ENCODE assay signal across 26 mouse cellular contexts in the genomic region with DNA sequence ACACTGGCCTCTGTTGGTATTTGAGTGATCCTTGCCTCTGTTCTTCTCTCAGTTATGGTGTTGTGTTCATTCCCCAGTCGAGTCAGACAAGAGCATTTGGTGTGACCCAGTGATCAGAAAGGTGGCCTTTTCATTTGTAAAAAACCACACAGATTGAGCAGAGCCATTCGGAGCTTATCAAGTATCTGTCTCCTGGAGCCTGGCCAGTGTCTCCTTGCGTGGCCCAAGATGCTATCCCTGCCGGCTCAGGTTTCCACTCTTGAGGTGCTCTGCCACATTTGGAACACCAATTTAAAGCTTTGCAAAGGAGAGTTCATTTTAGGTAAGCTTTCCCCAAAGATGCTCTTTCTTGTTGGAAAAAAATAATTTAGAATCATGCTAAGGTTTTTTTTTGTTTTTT. TPM values are rescaled to one million over a fixed set of nuclear protein-coding genes. Genes with fewer than 3 reads are reported as not detected.
DNase-seq lines count a peak whose midpoint lies in the region; ATAC-seq and TF ChIP-seq lines count a peak whose summit lies in the region.
"Had no signal": no experiment of that assay in that cellular context is flagged by ENCODE, and none has a peak within 500 bp of the region (broad histone marks: within the 10 kb centered on the region; RNA-seq: fewer than 3 reads in every experiment).

No protein-coding gene starts in this region.

- no peaks in the 10 kb centered on the region for H3K4me1 ChIP-seq in lung, postnatal 0 days (ENCODE audit: insufficient read depth, low read depth, low read length)
- H3K4me1 ChIP-seq: embryonic facial prominence, embryonic 10.5 days; embryonic facial prominence, embryonic 13.5 days; heart, embryonic 10.5 days had no signal

- no peaks in the 10 kb centered on the region for H3K36me3 ChIP-seq in lung, postnatal 0 days (ENCODE audit: insufficient read depth, low read length)
- H3K36me3 ChIP-seq: embryonic facial prominence, embryonic 13.5 days; heart, embryonic 10.5 days had no signal

- H3K27ac ChIP-seq in layer of hippocampus, adult 2 months = peak overlapping the region; percentile 29
- H3K27ac ChIP-seq in lung, postnatal 0 days (ENCODE audit: low read length) = no peak overlapping the region
- H3K27ac ChIP-seq: embryonic facial prominence, embryonic 10.5 days; embryonic facial prominence, embryonic 13.5 days; forebrain, embryonic 12.5 days; forebrain, embryonic 15.5 days; heart, adult 2 months; heart, embryonic 10.5 days; hindbrain, embryonic 12.5 days; hindbrain, embryonic 15.5 days had no signal

- H3K4me2 ChIP-seq in lung, postnatal 0 days (replicated peaks; ENCODE audit: low read depth, low read length) = no peak overlapping the region
- H3K4me2 ChIP-seq: embryonic facial prominence, embryonic 13.5 days; forebrain, embryonic 12.5 days; forebrain, embryonic 15.5 days; hindbrain, embryonic 12.5 days; hindbrain, embryonic 15.5 days had no signal

- TF ChIP-seq CTCF in layer of hippocampus, adult 2 months (conservative IDR thresholded peaks at IDR 0.05) = no peak
- TF ChIP-seq CTCF in lung, postnatal 0 days (IDR thresholded peaks at IDR 0.05) = no peak

- DNase-seq in cerebellum, adult 18-20 months = peak; percentile 43 to 51
- DNase-seq in cerebellum, adult 11 months = no peak
- no peak for DNase-seq in layer of hippocampus, adult 2 months (ENCODE audit: low spot score in 2 of 2)
- no peak for DNase-seq in layer of hippocampus, adult 9-11 months
- peak; percentile 49 to 60 for DNase-seq in cerebellum, postnatal 14 days
- no peak for DNase-seq in lung, postnatal 0 days (ENCODE audit: low spot score)
- DNase-seq: adrenal gland, adult 8-10 months; adrenal gland, postnatal 25 days; embryo, embryonic 11 days; gastrocnemius, postnatal 25 days; heart, adult 2 months; kidney, adult 11 months; kidney, adult 8-10 months had no signal

- TF ChIP-seq EP300 in lung, postnatal 0 days (IDR thresholded peaks at IDR 0.05) = no peak

- H3K4me3 ChIP-seq in layer of hippocampus, adult 2 months = no peak overlapping the region
- no peak overlapping the region for H3K4me3 ChIP-seq in lung, postnatal 0 days (ENCODE audit: low read depth, low read length)
- H3K4me3 ChIP-seq: embryonic facial prominence, embryonic 10.5 days; embryonic facial prominence, embryonic 13.5 days; erythroblast, embryonic 14.5 days; forebrain, embryonic 12.5 days; forebrain, embryonic 15.5 days; heart, adult 2 months; heart, embryonic 10.5 days; hindbrain, embryonic 12.5 days; hindbrain, embryonic 15.5 days had no signal

- H3K9ac ChIP-seq in lung, postnatal 0 days (replicated peaks; ENCODE audit: low read depth) = no peak overlapping the region
- H3K9ac ChIP-seq: embryonic facial prominence, embryonic 13.5 days; forebrain, embryonic 12.5 days; forebrain, embryonic 15.5 days; hindbrain, embryonic 12.5 days; hindbrain, embryonic 15.5 days had no signal

- ATAC-seq in lung, postnatal 0 days = no peak
- ATAC-seq: activated CD4-positive, CD25-positive, alpha-beta regulatory T cell, adult 4 months; CD4-positive, CD25-positive, alpha-beta regulatory T cell, adult 4 months; forebrain, embryonic 15.5 days had no signal

- 58% methylated on average over 4 of the region's 4 CpGs for whole genome bisulfite sequencing in lung, postnatal 0 days

- H3K9me3 ChIP-seq in lung, postnatal 0 days (ENCODE audit: low read length) = no peaks in the 10 kb centered on the region
- H3K9me3 ChIP-seq: embryonic facial prominence, embryonic 10.5 days; embryonic facial prominence, embryonic 13.5 days; forebrain, embryonic 12.5 days; forebrain, embryonic 15.5 days; heart, embryonic 10.5 days; hindbrain, embryonic 12.5 days; hindbrain, embryonic 15.5 days had no signal

- H3K27me3 ChIP-seq in lung, postnatal 0 days (replicated peaks; ENCODE audit: insufficient read depth, low read length) = no peaks in the 10 kb centered on the region
- H3K27me3 ChIP-seq: embryonic facial prominence, embryonic 13.5 days; forebrain, embryonic 12.5 days; forebrain, embryonic 15.5 days; hindbrain, embryonic 12.5 days; hindbrain, embryonic 15.5 days had no signal

RNA-seq across cellular contexts. Expression of a gene that starts 14.4 kb away (rescaled TPM):
- 10 to 100 TPM; 49.9 to 53.7 TPM for total RNA-seq in layer of hippocampus, adult 2 months (2021)
- polyA plus RNA-seq in lung, postnatal 0 days (2015; fragmentation: Nextera tagmentation; extraction: Ambion mirVana) = 1.4 TPM in 2 replicates
- total RNA-seq: gastrocnemius, adult 8-10 months; gastrocnemius, postnatal 25 days; MEL had no signal
- polyA plus RNA-seq: C2C12 had no signal

Comparison
In these comparisons a context has a peak if more than half of its experiments do, and no peak if none do; other contexts are left out.
1. DNase-seq: peak in cerebellum, adult 18-20 months (2 of 2) and cerebellum, postnatal 14 days (2 of 2); none in cerebellum, adult 11 months (single experiment), layer of hippocampus, adult 2 months (0 of 2), layer of hippocampus, adult 9-11 months (single experiment) and lung, postnatal 0 days (single experiment).